Mouse (Mus musculus) ES-E14 (cell line): ENCODE measurements around the gene Hook2. TPM values are rescaled to one million over a fixed set of nuclear protein-coding genes. Genes with fewer than 3 reads are reported as not detected.

Experiments
- DNase-seq: peaks from one replicate; pipeline ENCODE4 v3.0.0-alpha.2; 2013; ENCODE audit warnings: low read depth, low spot score
- H3K27ac ChIP-seq: 2 replicates; pipeline ENCODE4 v1.5.1; 2012; ENCODE audit warnings: low read depth, mild to moderate bottlenecking, low read length, moderate library complexity, mixed read lengths; ENCODE audit not compliant: poor library complexity, insufficient read depth, severe bottlenecking
- H3K36me3 ChIP-seq: 2 replicates; pipeline ENCODE4 v1.6.1; 2012; ENCODE audit warnings: mild to moderate bottlenecking, low read length, moderate library complexity, mixed read lengths; ENCODE audit not compliant: control insufficient read depth, poor library complexity, insufficient read depth, severe bottlenecking
- H3K4me1 ChIP-seq, 2 experiments: fragments of 150-350 bp in 1 of 2; sonication (generic) in 1 of 2; 2 replicates each; pipeline ENCODE4 v1.6.1; 2012; ENCODE audit warnings: low read length in 2 of 2, mild to moderate bottlenecking in 1 of 2, mixed read lengths in 1 of 2; ENCODE audit not compliant: control insufficient read depth in 2 of 2, insufficient read depth in 2 of 2, poor library complexity in 1 of 2
- H3K4me3 ChIP-seq, 2 experiments: fragments of 150-350 bp in 1 of 2; sonication (generic) in 1 of 2; 2 replicates each; pipeline ENCODE4 v1.5.1; 2012; ENCODE audit warnings: low read length in 2 of 2, low read depth in 1 of 2, mild to moderate bottlenecking in 1 of 2, mixed read lengths in 1 of 2; ENCODE audit not compliant: insufficient read depth in 1 of 2, poor library complexity in 1 of 2, severe bottlenecking in 1 of 2
- H3K9ac ChIP-seq: 2 replicates; pipeline ENCODE4 v1.6.1; 2012; ENCODE audit warnings: low read depth, mild to moderate bottlenecking, low read length, mixed read lengths; ENCODE audit not compliant: poor library complexity, insufficient read depth, severe bottlenecking
- H3K9me3 ChIP-seq: fragments of 150-350 bp; sonication (generic); 2 replicates; pipeline ENCODE4 v1.6.1; 2012; ENCODE audit warnings: low read depth, mild to moderate bottlenecking, low read length; ENCODE audit not compliant: control insufficient read depth, insufficient read depth
- CHD2 ChIP-seq: IDR thresholded peaks from 2 replicates; pipeline ENCODE4 v1.6.1; 2014; ENCODE audit warnings: mild to moderate bottlenecking, low read depth, low read length, inconsistent platforms
- HCFC1 ChIP-seq: IDR thresholded peaks from 2 replicates; pipeline ENCODE4 v1.6.1; 2012; ENCODE audit warnings: low read length, inconsistent platforms, borderline replicate concordance; ENCODE audit not compliant: insufficient read depth
- MAFK ChIP-seq: IDR thresholded peaks from 2 replicates; pipeline ENCODE4 v1.6.1; 2014; ENCODE audit warnings: mild to moderate bottlenecking, low read depth, low read length, inconsistent platforms; ENCODE audit not compliant: insufficient read depth
- ZC3H11A ChIP-seq: IDR thresholded peaks from 2 replicates; pipeline ENCODE4 v1.6.1; 2012; ENCODE audit warnings: low read depth, mild to moderate bottlenecking, inconsistent platforms, low read length, borderline replicate concordance
- ZNF384 ChIP-seq: IDR thresholded peaks from 2 replicates; pipeline ENCODE4 v1.6.1; 2012; ENCODE audit warnings: low read depth, low read length, inconsistent platforms
- in situ Hi-C, 2 experiments: fragments of 600-800 bp; cut with MboI; formaldehyde crosslinking; loops; one replicate each; pipeline ENCODE4 v1.15.1; 2025; ENCODE audit warnings: low sequenced_read_pairs in 2 of 2, inconsistent platforms in 1 of 2; ENCODE audit not compliant: unreplicated experiment in 2 of 2
- total RNA-seq: library from RNA; depleted of rRNA; stranded (reverse); fragments of 300-350 nt; gene quantifications from 2 replicates; pipeline ENCODE4 v1.2.3, GENCODE M21; 2012

Hook2 gene
- total RNA-seq, 1 experiment, result 28.6 TPM

- in situ Hi-C loops, result no loop called here
- no peak for DNase-seq
- Histone ChIP-seq H3K4me1 (peaks cover 7 to 10% of the 10 kb centered on the region in 2 experiments; a peak in 3 of 4 replicates), H3K36me3 (peaks cover 3% of the 10 kb centered on the region), H3K9ac (peak overlapping the region; percentile 86), H3K4me3 (peak overlapping the region; percentile 59 to 83), H3K9me3 (no peaks in the 10 kb centered on the region), H3K27ac (peak overlapping the region; percentile 65)
- TF ChIP-seq HCFC1 (no peak), ZC3H11A (no peak), ZNF384 (no peak), MAFK (no peak), CHD2 (no peak; the same call in 1 of the 2 replicates)
These were observed 13.5 kb upstream of the Hook2 start for GRCm38 (mm10) chr8:84976763-84977434.

- peaks cover 7 to 16% of the 10 kb centered on the region in 2 experiments; a peak in 3 of 4 replicates for H3K4me1 ChIP-seq
- peak overlapping the region; percentile 65 for H3K27ac ChIP-seq
These were observed 12.8 kb upstream of the Hook2 start for GRCm38 (mm10) chr8:84977435-84978247.

GRCm38 (mm10) chr8:84978248-84978940 is 12.0 kb upstream of the Hook2 start, which contains the start of gene Junb:
TSS of gene Junb (minus strand) at chr8:84978718.
- in situ Hi-C loops, result no loop called here
- Histone ChIP-seq H3K36me3 (peaks cover 3% of the 10 kb centered on the region), H3K4me1 (peaks cover 7 to 16% of the 10 kb centered on the region in 2 experiments; a peak in 3 of 4 replicates), H3K27ac (peak within 1 kb of the TSS; percentile 70), H3K4me3 (peak within 1 kb of the TSS; percentile 59 to 83), H3K9ac (peak within 1 kb of the TSS; percentile 86), H3K9me3 (no peaks in the 10 kb centered on the region)
- no peak for DNase-seq
- no peak for TF ChIP-seq ZNF384
- no peak for TF ChIP-seq HCFC1
- TF ChIP-seq ZC3H11A, result no peak
- TF ChIP-seq MAFK, result no peak
- no peak for TF ChIP-seq CHD2

More at GRCm38 (mm10) chr8:84977435-84978247, 12.8 kb upstream of the Hook2 start:
- Histone ChIP-seq H3K4me3 (peak overlapping the region; percentile 59 to 83), H3K9me3 (no peaks in the 10 kb centered on the region), H3K9ac (peak overlapping the region; percentile 86), H3K36me3 (peaks cover 3% of the 10 kb centered on the region)
- TF ChIP-seq HCFC1 (0 out of 2 replicates have a peak, but pooled peaks have one; percentile 15), MAFK (no peak)
- DNase-seq, result no peak
- in situ Hi-C loops, result no loop called here

GRCm38 (mm10) chr8:84979599-84980421 is 10.6 kb upstream of the Hook2 start:
- H3K9ac ChIP-seq, result peak overlapping the region; percentile 57
- in situ Hi-C loops, result no loop called here
- no peaks in the 10 kb centered on the region for H3K36me3 ChIP-seq
- H3K4me1 ChIP-seq, result peaks cover 11 to 25% of the 10 kb centered on the region in 2 experiments; a peak in 3 of 4 replicates
- DNase-seq, result no peak
- H3K27ac ChIP-seq, result peak overlapping the region; percentile 70
- H3K4me3 ChIP-seq, result peak overlapping the region; percentile 64 to 77
- no peaks in the 10 kb centered on the region for H3K9me3 ChIP-seq
- TF ChIP-seq CHD2 (no peak), HCFC1 (0 out of 2 replicates have a peak, but pooled peaks have one; percentile 46)
